Comparison of ENCODE assay signal across 20 mouse cellular contexts in the genomic region with DNA sequence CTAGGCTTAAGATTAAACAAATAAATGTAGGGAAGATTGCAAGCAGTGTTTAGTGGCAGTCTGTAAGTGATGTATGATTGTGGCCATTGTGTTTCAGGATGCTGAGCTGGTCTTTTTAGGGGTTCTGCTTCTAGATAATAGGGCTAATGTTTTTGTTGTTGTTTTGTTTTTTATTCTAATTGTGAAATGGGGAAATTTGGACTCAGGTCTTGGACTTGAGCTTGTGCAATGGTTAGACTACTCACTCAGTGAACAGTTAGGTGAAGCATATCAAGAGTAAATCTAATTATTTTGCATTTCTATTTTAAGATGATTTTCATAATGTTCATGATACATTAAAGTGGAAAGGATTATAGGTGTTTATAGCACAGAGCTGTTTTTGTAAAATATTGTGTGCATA. TPM values are rescaled to one million over a fixed set of nuclear protein-coding genes. Genes with fewer than 3 reads are reported as not detected.
DNase-seq lines count a peak whose midpoint lies in the region; ATAC-seq lines count a peak whose summit lies in the region.
"Had no signal": no experiment of that assay in that cellular context is flagged by ENCODE, and none has a peak within 500 bp of the region (broad histone marks: within the 10 kb centered on the region; RNA-seq: fewer than 3 reads in every experiment).

No protein-coding gene starts in this region.

- H3K9ac ChIP-seq in embryonic facial prominence, embryonic 13.5 days, result no peak overlapping the region
- H3K9ac ChIP-seq in limb, embryonic 13.5 days, result 0 out of 2 replicates have a peak overlapping the region, but pooled peaks have one; percentile 2
- no peak overlapping the region for H3K9ac ChIP-seq in neural tube, embryonic 12.5 days
- H3K9ac ChIP-seq: embryonic facial prominence, embryonic 12.5 days; heart, embryonic 12.5 days; limb, embryonic 15.5 days had no signal

- no peaks in the 10 kb centered on the region for H3K27me3 ChIP-seq in embryonic facial prominence, embryonic 13.5 days
- no peaks in the 10 kb centered on the region for H3K27me3 ChIP-seq in embryonic facial prominence, embryonic 10.5 days (replicated peaks; ENCODE audit: low read depth, poor library complexity, severe bottlenecking)
- no peaks in the 10 kb centered on the region for H3K27me3 ChIP-seq in limb, embryonic 13.5 days
- H3K27me3 ChIP-seq in limb, embryonic 10.5 days (ENCODE audit: low read depth, poor library complexity, severe bottlenecking), result no peaks in the 10 kb centered on the region
- H3K27me3 ChIP-seq in neural tube, embryonic 12.5 days (replicated peaks), result no peaks in the 10 kb centered on the region
- H3K27me3 ChIP-seq: embryonic facial prominence, embryonic 12.5 days; heart, embryonic 12.5 days; limb, embryonic 15.5 days; Patski had no signal

- ATAC-seq in embryonic facial prominence, embryonic 13.5 days (ENCODE audit: insufficient number of reproducible peaks, insufficient read depth, low FRiP score, low TSS enrichment, low read depth), result no peak
- no peak for ATAC-seq in limb, embryonic 13.5 days (ENCODE audit: low FRiP score, low read depth)
- no peak for ATAC-seq in neural tube, embryonic 12.5 days (ENCODE audit: low FRiP score, low read depth)
- ATAC-seq: Patski had no signal

- no peaks in the 10 kb centered on the region for H3K36me3 ChIP-seq in embryonic facial prominence, embryonic 13.5 days
- H3K36me3 ChIP-seq in embryonic facial prominence, embryonic 10.5 days (replicated peaks), result peaks cover 6% of the 10 kb centered on the region; the same call in 1 of the 2 replicates
- H3K36me3 ChIP-seq in limb, embryonic 13.5 days, result no peaks in the 10 kb centered on the region
- peaks cover 7% of the 10 kb centered on the region; the same call in 1 of the 2 replicates for H3K36me3 ChIP-seq in limb, embryonic 10.5 days
- H3K36me3 ChIP-seq in neural tube, embryonic 12.5 days, result no peaks in the 10 kb centered on the region
- H3K36me3 ChIP-seq: embryonic facial prominence, embryonic 12.5 days; heart, embryonic 12.5 days; limb, embryonic 15.5 days had no signal

- no peak overlapping the region for H3K27ac ChIP-seq in embryonic facial prominence, embryonic 13.5 days
- H3K27ac ChIP-seq in embryonic facial prominence, embryonic 10.5 days (replicated peaks), result no peak overlapping the region
- no peak overlapping the region for H3K27ac ChIP-seq in limb, embryonic 13.5 days
- no peak overlapping the region for H3K27ac ChIP-seq in limb, embryonic 10.5 days
- no peak overlapping the region for H3K27ac ChIP-seq in neural tube, embryonic 12.5 days
- H3K27ac ChIP-seq: embryonic facial prominence, embryonic 12.5 days; limb, embryonic 15.5 days had no signal

- peaks cover 18% of the 10 kb centered on the region for H3K4me1 ChIP-seq in embryonic facial prominence, embryonic 13.5 days
- H3K4me1 ChIP-seq in embryonic facial prominence, embryonic 10.5 days, result peaks cover 31% of the 10 kb centered on the region
- H3K4me1 ChIP-seq in limb, embryonic 13.5 days, result peaks cover 23% of the 10 kb centered on the region
- H3K4me1 ChIP-seq in limb, embryonic 10.5 days, result peaks cover 23% of the 10 kb centered on the region
- H3K4me1 ChIP-seq in neural tube, embryonic 12.5 days, result peaks cover 24% of the 10 kb centered on the region

- H3K4me2 ChIP-seq in embryonic facial prominence, embryonic 13.5 days, result peak overlapping the region; percentile 28; the same call in 1 of the 2 replicates
- H3K4me2 ChIP-seq in limb, embryonic 13.5 days (replicated peaks), result no peak overlapping the region
- peak overlapping the region; percentile 27; the same call in 1 of the 2 replicates for H3K4me2 ChIP-seq in neural tube, embryonic 12.5 days (replicated peaks)
- H3K4me2 ChIP-seq: heart, embryonic 12.5 days; limb, embryonic 15.5 days had no signal

- no peak overlapping the region for H3K4me3 ChIP-seq in embryonic facial prominence, embryonic 13.5 days
- no peak overlapping the region for H3K4me3 ChIP-seq in embryonic facial prominence, embryonic 10.5 days
- H3K4me3 ChIP-seq in limb, embryonic 13.5 days, result no peak overlapping the region
- H3K4me3 ChIP-seq in limb, embryonic 10.5 days, result no peak overlapping the region
- no peak overlapping the region for H3K4me3 ChIP-seq in neural tube, embryonic 12.5 days
- H3K4me3 ChIP-seq: embryonic facial prominence, embryonic 12.5 days; heart, embryonic 12.5 days; limb, embryonic 15.5 days had no signal

- H3K9me3 ChIP-seq in embryonic facial prominence, embryonic 13.5 days, result no peaks in the 10 kb centered on the region
- H3K9me3 ChIP-seq in embryonic facial prominence, embryonic 10.5 days, result no peaks in the 10 kb centered on the region
- no peaks in the 10 kb centered on the region for H3K9me3 ChIP-seq in limb, embryonic 13.5 days
- no peaks in the 10 kb centered on the region for H3K9me3 ChIP-seq in limb, embryonic 10.5 days (replicated peaks)
- no peaks in the 10 kb centered on the region for H3K9me3 ChIP-seq in neural tube, embryonic 12.5 days
- H3K9me3 ChIP-seq: embryonic facial prominence, embryonic 12.5 days; heart, embryonic 12.5 days; limb, embryonic 15.5 days had no signal

- no peak for DNase-seq in embryonic facial prominence, embryonic 10.5 days (ENCODE audit: low spot score)
- no peak for DNase-seq in limb, embryonic 10.5 days (ENCODE audit: low spot score)
- DNase-seq in neural tube, embryonic 10.5 days (ENCODE audit: extremely low spot score, low spot score), result no peak
- no peak for DNase-seq in layer of hippocampus, postnatal 10 days (ENCODE audit: low spot score in 2 of 2)
- DNase-seq in ovary, postnatal 14 days (ENCODE audit: low spot score), result no peak
- DNase-seq: adrenal gland, adult 8-10 months; cerebellum, adult 9-11 months; heart, postnatal 14 days; kidney, adult 18-20 months; kidney, postnatal 10 days; layer of hippocampus, postnatal 36 days; right cerebral cortex, adult 18-20 months; thymus, postnatal 14 days had no signal

RNA-seq across cellular contexts. Expression of a gene that starts 2.8 kb away (rescaled TPM):
- 17.7 and 19.7 TPM in 2 replicates for polyA plus RNA-seq in embryonic facial prominence, embryonic 13.5 days (2015; fragmentation: Nextera tagmentation; extraction: Ambion mirVana)
- 12.1 and 13.8 TPM in 2 replicates for polyA plus RNA-seq in embryonic facial prominence, embryonic 10.5 days (2016; fragmentation: Nextera tagmentation; extraction: Ambion mirVana)
- polyA plus RNA-seq in limb, embryonic 13.5 days (2015; fragmentation: Nextera tagmentation; extraction: Ambion mirVana), result 16.0 and 18.3 TPM in 2 replicates
- 13.9 and 15.1 TPM in 2 replicates for polyA plus RNA-seq in limb, embryonic 10.5 days (2016; fragmentation: Nextera tagmentation; extraction: Ambion mirVana)
- 14.1 and 17.0 TPM in 2 replicates for polyA plus RNA-seq in neural tube, embryonic 12.5 days (2016; fragmentation: Nextera tagmentation; extraction: Ambion mirVana)
- 10 to 100 TPM; 43.4 to 44.8 TPM for total RNA-seq in layer of hippocampus, postnatal 10 days (2021)

RNA-seq across cellular contexts. Expression of a gene that starts 36.5 kb away (rescaled TPM):
- polyA plus RNA-seq in embryonic facial prominence, embryonic 13.5 days (2015; fragmentation: Nextera tagmentation; extraction: Ambion mirVana), result 157 and 170 TPM in 2 replicates
- polyA plus RNA-seq in embryonic facial prominence, embryonic 10.5 days (2016; fragmentation: Nextera tagmentation; extraction: Ambion mirVana), result 198 and 205 TPM in 2 replicates
- 172 and 174 TPM in 2 replicates for polyA plus RNA-seq in limb, embryonic 13.5 days (2015; fragmentation: Nextera tagmentation; extraction: Ambion mirVana)
- polyA plus RNA-seq in limb, embryonic 10.5 days (2016; fragmentation: Nextera tagmentation; extraction: Ambion mirVana), result 188 and 207 TPM in 2 replicates
- polyA plus RNA-seq in neural tube, embryonic 12.5 days (2016; fragmentation: Nextera tagmentation; extraction: Ambion mirVana), result 159 TPM in 2 replicates
- 10 to 100 TPM; 85.3 to 98.4 TPM for total RNA-seq in layer of hippocampus, postnatal 10 days (2021)
